Mouse (Mus musculus) forebrain, postnatal 0 days (tissue): ENCODE data around the gene Tank. TPM values are rescaled to one million over a fixed set of nuclear protein-coding genes. Genes with fewer than 3 reads are reported as not detected.

Experiments
- ATAC-seq: fragments of 200-750 bp; cut with Nextera tagmentation; 2 replicates; pipeline ENCODE4 v1.8.0; 2017; ENCODE audit warnings: mild to moderate bottlenecking, moderate library complexity
- DNase-seq: peaks from one replicate; pipeline ENCODE4 v3.0.0-alpha.2; 2015
- H3K27ac ChIP-seq: fragments of 300-500 bp; sonication (generic); 2 replicates; pipeline ENCODE4 v1.5.1; 2014; ENCODE audit warnings: low read depth, mild to moderate bottlenecking, antibody characterized with exemption, low read length, moderate library complexity, mixed read lengths
- H3K27me3 ChIP-seq: fragments of 300-500 bp; sonication (generic); 2 replicates; pipeline ENCODE4 v1.6.1; 2014; ENCODE audit warnings: mild to moderate bottlenecking, low read length, mixed read lengths; ENCODE audit not compliant: insufficient read depth
- H3K36me3 ChIP-seq: fragments of 300-500 bp; sonication (generic); 2 replicates; pipeline ENCODE4 v1.6.1; 2014; ENCODE audit warnings: mild to moderate bottlenecking, moderate library complexity; ENCODE audit not compliant: insufficient read depth
- H3K4me1 ChIP-seq: fragments of 300-500 bp; sonication (generic); 2 replicates; pipeline ENCODE4 v1.6.1; 2014; ENCODE audit warnings: antibody characterized with exemption; ENCODE audit not compliant: insufficient read depth
- H3K4me2 ChIP-seq: fragments of 300-500 bp; sonication (generic); 2 replicates; pipeline ENCODE4 v1.6.1; 2014; ENCODE audit warnings: low read depth, mild to moderate bottlenecking, moderate library complexity
- H3K4me3 ChIP-seq: fragments of 300-500 bp; sonication (generic); 2 replicates; pipeline ENCODE4 v1.5.1; 2014; ENCODE audit warnings: low read depth, low read length, mixed read lengths
- H3K9ac ChIP-seq: fragments of 300-500 bp; sonication (generic); 2 replicates; pipeline ENCODE4 v1.6.1; 2014; ENCODE audit warnings: mild to moderate bottlenecking
- H3K9me3 ChIP-seq: fragments of 300-500 bp; sonication (generic); 2 replicates; pipeline ENCODE4 v1.6.1; 2016; ENCODE audit warnings: low read length
- CTCF ChIP-seq: sonication (generic); IDR thresholded peaks from 2 replicates; pipeline ENCODE4 v1.5.1; 2016; ENCODE audit warnings: antibody characterized with exemption, control low read depth, low read depth
- WGBS: fragments of 180-500 bp; shearing (Covaris S2); extraction: QIAGEN DNeasy Blood & Tissue Kit; methylation state at CpG from one replicate; pipeline ENCODE4 v1.1.7; 2014; 5-methylcytosine and 5-hydroxymethylcytosine counted together
- polyA plus RNA-seq: library from polyadenylated mRNA; unstranded; fragments of >200 nt; fragmentation: Nextera tagmentation; extraction: Ambion mirVana; gene quantifications from 2 replicates; pipeline ENCODE4 v1.2.1, GENCODE M21; 2015
- total RNA-seq: library from RNA; depleted of rRNA; stranded (reverse); fragments of >200 nt; gene quantifications from 2 replicates; pipeline ENCODE4 v1.2.3, GENCODE M21; 2014

The Tank gene
- total and polyA plus RNA-seq, 2 experiments from 2014 or later = 24.5 to 35.5 TPM

DNA sequence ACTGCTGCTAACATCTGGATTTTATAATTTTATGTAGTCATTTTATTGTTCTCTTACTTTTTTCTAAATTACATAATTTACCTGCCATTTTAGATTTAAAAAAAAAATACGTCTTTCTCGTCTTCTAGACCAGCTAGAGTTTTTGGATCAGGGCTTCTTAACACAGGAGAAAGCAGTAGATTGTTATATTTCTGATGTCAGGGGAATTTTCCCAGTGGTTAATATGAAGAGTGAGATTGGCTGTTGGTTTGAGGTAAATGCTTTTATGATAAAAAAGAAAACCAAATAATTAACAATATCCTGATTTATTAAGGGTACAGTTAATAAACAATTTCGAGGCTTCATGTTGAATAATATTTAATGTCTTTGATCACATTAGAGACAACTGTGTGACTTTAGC lies 1.7 kb downstream of the Tank start:
- no peaks in the 10 kb centered on the region for H3K9me3 ChIP-seq
- H3K36me3 ChIP-seq = no peaks in the 10 kb centered on the region
- H3K27ac ChIP-seq = no peak overlapping the region
- no peaks in the 10 kb centered on the region for H3K27me3 ChIP-seq
- H3K4me1 ChIP-seq = no peaks in the 10 kb centered on the region
- H3K4me3 ChIP-seq = no peak overlapping the region
- H3K4me2 ChIP-seq = no peak overlapping the region
- DNase-seq (no peak), ATAC-seq (no peak)
- TF ChIP-seq CTCF = no peak
- H3K9ac ChIP-seq = no peak overlapping the region
- WGBS = 90% methylated on average over 3 of the region's 3 CpGs

DNA sequence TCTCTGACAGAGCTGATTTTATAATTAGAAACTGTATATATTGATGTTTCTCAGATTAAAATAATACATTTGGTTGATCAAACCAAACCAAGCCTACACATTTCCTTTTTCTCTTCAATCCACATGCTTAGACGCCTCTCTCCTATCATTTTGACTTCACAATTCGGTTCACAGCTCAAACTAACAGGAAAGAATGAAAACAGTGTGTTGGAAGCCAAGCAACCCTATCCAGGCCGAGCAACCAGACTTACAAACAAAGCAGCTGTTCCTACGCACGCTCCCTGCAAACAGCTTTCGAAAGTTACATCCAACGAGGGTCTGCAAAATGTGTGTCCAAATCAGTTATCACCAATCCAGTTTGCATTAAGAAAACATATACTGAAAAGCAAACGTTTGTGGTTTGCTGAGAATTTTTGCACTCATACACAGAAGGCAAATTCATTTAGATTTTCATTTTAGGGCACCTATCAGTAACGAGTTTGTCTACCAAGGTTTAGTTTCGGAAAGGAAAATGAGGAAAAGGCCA lies 2.2 kb downstream of the Tank start:
- H3K27ac ChIP-seq = no peak overlapping the region
- H3K4me3 ChIP-seq = no peak overlapping the region
- H3K9ac ChIP-seq = no peak overlapping the region
- H3K27me3 ChIP-seq = no peaks in the 10 kb centered on the region
- no peaks in the 10 kb centered on the region for H3K9me3 ChIP-seq
- H3K36me3 ChIP-seq = no peaks in the 10 kb centered on the region
- DNase-seq (no peak), ATAC-seq (no peak)
- no peak overlapping the region for H3K4me2 ChIP-seq
- no peak for TF ChIP-seq CTCF
- no peaks in the 10 kb centered on the region for H3K4me1 ChIP-seq
- 56% methylated on average over 10 of the region's 10 CpGs for WGBS

DNA sequence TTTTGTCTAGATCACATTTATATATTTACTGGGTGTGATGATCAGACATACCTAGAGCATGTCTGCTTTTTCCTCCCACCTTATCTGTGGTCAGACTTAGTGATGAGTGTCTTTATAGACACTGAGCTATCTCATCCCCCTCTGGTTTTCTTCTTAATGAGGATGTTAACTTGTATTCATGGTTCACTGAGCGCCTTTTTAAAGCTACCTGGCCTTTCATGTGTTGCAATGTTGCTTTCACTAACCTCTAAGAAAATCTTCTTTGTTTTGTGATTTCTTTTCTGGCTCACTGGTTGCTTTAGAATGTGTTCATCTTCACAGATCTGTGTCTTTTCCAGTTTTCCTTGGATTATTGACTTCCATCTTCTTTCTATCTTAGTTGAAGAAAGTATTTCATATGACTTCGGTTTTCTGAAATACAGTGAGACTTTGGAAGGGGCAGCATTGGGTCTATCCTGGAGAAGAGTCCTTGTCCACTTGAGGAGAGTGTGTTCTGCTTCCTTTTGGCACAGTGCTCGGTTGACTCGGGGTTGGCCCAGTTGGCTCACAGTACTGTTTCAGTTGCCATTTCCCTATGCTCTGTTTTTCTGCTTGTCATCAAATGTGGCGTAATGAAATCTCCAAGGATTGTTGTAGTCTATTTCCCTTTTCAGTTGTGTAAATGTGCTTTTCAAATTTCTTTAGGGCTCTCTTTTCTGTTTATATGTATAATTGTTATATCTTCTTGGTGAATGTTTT lies 4.4 kb downstream of the Tank start:
- ATAC-seq (no peak), DNase-seq (no peak)
- Histone ChIP-seq H3K4me3 (no peak overlapping the region), H3K27ac (no peak overlapping the region), H3K36me3 (no peaks in the 10 kb centered on the region), H3K9ac (no peak overlapping the region), H3K27me3 (no peaks in the 10 kb centered on the region), H3K4me1 (no peaks in the 10 kb centered on the region), H3K4me2 (no peak overlapping the region), H3K9me3 (no peaks in the 10 kb centered on the region)
- 88% methylated on average over 5 of the region's 5 CpGs for WGBS
- TF ChIP-seq CTCF = no peak

DNA sequence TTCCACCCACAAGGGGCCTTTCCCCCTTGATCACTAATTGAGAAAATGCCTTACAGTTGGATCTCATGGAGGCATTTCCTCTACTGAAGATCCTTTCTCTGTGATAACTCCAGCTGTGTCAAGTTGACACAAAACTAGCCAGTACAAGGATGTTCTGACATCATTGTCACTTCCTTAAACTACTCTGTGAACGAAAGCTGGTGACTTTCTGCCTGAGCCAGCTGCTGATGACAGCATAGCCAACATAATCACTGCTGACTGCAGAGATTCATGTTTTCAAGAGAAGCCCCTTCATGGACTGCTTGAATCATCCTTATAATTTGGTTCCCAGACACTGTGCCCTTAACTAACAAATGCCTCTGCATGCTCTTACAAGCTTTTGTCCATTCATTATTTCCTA lies 7.1 kb downstream of the Tank start:
- H3K4me2 ChIP-seq = no peak overlapping the region
- H3K36me3 ChIP-seq = no peaks in the 10 kb centered on the region
- no peaks in the 10 kb centered on the region for H3K4me1 ChIP-seq
- DNase-seq (no peak), ATAC-seq (no peak)
- H3K9me3 ChIP-seq = no peaks in the 10 kb centered on the region
- no peak for TF ChIP-seq CTCF
- H3K4me3 ChIP-seq = no peak overlapping the region
- H3K9ac ChIP-seq = no peak overlapping the region
- H3K27ac ChIP-seq = no peak overlapping the region
- H3K27me3 ChIP-seq = no peaks in the 10 kb centered on the region
- 66% methylated on average over 1 of the region's 1 CpGs for WGBS

DNA sequence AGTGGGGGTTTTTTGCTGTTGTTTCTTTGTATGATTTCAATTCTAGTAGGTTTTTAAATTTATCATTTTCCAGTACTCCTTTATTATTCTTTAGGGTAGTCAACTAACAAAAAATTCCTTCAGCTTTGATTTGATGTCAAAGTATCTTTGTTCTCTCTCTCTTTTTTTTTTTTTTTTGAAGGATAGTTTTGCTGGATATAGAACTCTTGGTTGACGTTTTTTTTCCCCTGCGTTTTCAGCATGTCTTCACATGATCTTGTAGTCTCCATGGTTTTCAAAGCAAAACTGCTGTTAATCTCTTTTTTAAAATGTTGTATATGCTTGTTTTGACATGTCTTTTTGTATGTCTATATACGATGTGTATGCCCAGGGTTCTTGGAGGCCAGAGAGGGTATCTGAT lies 7.8 kb downstream of the Tank start:
- ATAC-seq = no peak
- WGBS = 96% methylated on average over 3 of the region's 3 CpGs
- no peak for TF ChIP-seq CTCF

DNA sequence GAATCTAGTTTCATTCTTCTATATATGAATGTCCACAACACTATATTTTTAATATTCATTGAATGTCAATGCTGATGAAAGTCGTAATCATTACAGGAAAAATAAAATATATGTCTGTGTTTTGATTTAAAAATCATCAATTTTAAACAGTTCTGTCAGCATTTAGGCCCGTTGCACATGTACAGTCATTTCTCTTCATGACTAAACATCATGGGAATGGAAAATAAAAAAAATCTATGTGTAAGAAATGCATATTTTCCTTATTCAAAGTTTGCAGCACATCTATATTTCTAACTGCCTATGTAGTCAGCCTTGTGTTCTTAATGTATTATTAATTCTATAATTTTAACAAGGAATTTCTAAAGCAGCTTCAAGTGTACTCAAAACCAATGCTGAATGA lies 12.4 kb downstream of the Tank start:
- Histone ChIP-seq H3K4me2 (no peak overlapping the region), H3K27ac (no peak overlapping the region), H3K36me3 (no peaks in the 10 kb centered on the region), H3K27me3 (no peaks in the 10 kb centered on the region), H3K4me3 (no peak overlapping the region), H3K9ac (no peak overlapping the region), H3K9me3 (no peaks in the 10 kb centered on the region), H3K4me1 (no peaks in the 10 kb centered on the region)
- DNase-seq (no peak), ATAC-seq (no peak)
- WGBS = 93% methylated on average over 2 of the region's 2 CpGs
- no peak for TF ChIP-seq CTCF

More for the DNA sequence above, 7.8 kb downstream of the Tank start:
- H3K9ac ChIP-seq = no peak overlapping the region
- no peaks in the 10 kb centered on the region for H3K9me3 ChIP-seq
- no peaks in the 10 kb centered on the region for H3K36me3 ChIP-seq
- H3K4me2 ChIP-seq = no peak overlapping the region
- no peaks in the 10 kb centered on the region for H3K27me3 ChIP-seq
- DNase-seq = no peak
- H3K4me3 ChIP-seq = no peak overlapping the region
- H3K27ac ChIP-seq = no peak overlapping the region
- no peaks in the 10 kb centered on the region for H3K4me1 ChIP-seq

DNA sequence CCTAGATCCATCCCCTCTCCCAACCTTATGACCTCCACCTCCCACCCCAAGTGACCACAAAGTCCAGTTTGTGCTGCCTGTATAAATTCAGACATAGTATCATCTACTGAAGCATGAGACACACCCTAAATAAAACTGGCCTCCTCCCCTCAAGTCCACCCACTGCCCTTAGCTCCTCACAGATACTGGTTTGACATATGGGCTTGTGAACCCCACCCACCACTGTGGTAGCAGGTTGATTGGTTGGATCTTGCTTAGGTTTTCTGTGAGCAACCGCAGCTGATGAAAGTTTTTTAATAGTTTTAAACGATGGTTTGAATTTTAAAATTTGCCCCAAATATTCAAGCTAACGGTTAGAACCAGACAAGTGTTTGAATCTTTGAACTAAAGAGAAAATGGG lies 13.7 kb downstream of the Tank start:
- WGBS = 90% methylated on average over 3 of the region's 3 CpGs
- H3K4me2 ChIP-seq = no peak overlapping the region
- H3K4me3 ChIP-seq = no peak overlapping the region
- H3K9ac ChIP-seq = no peak overlapping the region
- H3K4me1 ChIP-seq = no peaks in the 10 kb centered on the region
- no peak for TF ChIP-seq CTCF
- no peaks in the 10 kb centered on the region for H3K27me3 ChIP-seq
- H3K27ac ChIP-seq = no peak overlapping the region
- ATAC-seq (no peak), DNase-seq (no peak)
- H3K9me3 ChIP-seq = no peaks in the 10 kb centered on the region
- H3K36me3 ChIP-seq = no peaks in the 10 kb centered on the region
